Mouse (Mus musculus) limb, embryonic 12.5 days (tissue): ENCODE measurements around the gene Spop. TPM values are rescaled to one million over a fixed set of nuclear protein-coding genes. Genes with fewer than 3 reads are reported as not detected.
"Not testable (repeated sequence)": the region's sequence is repeated elsewhere in the genome, so short reads cannot be mapped to it uniquely, and the experiment has no call there.

Source experiments
- ATAC-seq: fragments of 200-750 bp; cut with Nextera tagmentation; 2 replicates; pipeline ENCODE4 v1.8.0; 2017; ENCODE audit warnings: low read depth, moderate TSS enrichment; ENCODE audit not compliant: insufficient number of reproducible peaks, insufficient read depth, low FRiP score, low TSS enrichment
- H3K27ac ChIP-seq: fragments of 300-500 bp; sonication (generic); 2 replicates; pipeline ENCODE4 v1.5.1; 2016; ENCODE audit warnings: mild to moderate bottlenecking, moderate library complexity
- H3K27me3 ChIP-seq: fragments of 300-500 bp; sonication (generic); 2 replicates; pipeline ENCODE4 v1.6.1; 2016; ENCODE audit warnings: mild to moderate bottlenecking, moderate library complexity
- H3K36me3 ChIP-seq: fragments of 300-500 bp; sonication (generic); 2 replicates; pipeline ENCODE4 v1.6.1; 2016; ENCODE audit warnings: mild to moderate bottlenecking, moderate library complexity
- H3K4me1 ChIP-seq: fragments of 300-500 bp; sonication (generic); replicated peaks from 2 replicates; pipeline ENCODE4 v1.6.1; 2016
- H3K4me2 ChIP-seq: fragments of 300-500 bp; sonication (generic); 2 replicates; pipeline ENCODE4 v1.6.1; 2016; ENCODE audit warnings: mild to moderate bottlenecking, moderate library complexity
- H3K4me3 ChIP-seq: fragments of 300-500 bp; sonication (generic); replicated peaks from 2 replicates; pipeline ENCODE4 v1.5.1; 2016; ENCODE audit warnings: mild to moderate bottlenecking
- H3K9ac ChIP-seq: fragments of 300-500 bp; sonication (generic); replicated peaks from 2 replicates; pipeline ENCODE4 v1.6.1; 2016; ENCODE audit warnings: mild to moderate bottlenecking, moderate library complexity
- H3K9me3 ChIP-seq: fragments of 300-500 bp; sonication (generic); 2 replicates; pipeline ENCODE4 v1.6.1; 2016; ENCODE audit warnings: mild to moderate bottlenecking, moderate library complexity
- WGBS: fragments of 180-500 bp; shearing (Covaris S2); methylation state at CpG from one replicate; pipeline ENCODE4 v1.1.7; 2016; 5-methylcytosine and 5-hydroxymethylcytosine counted together
- polyA plus RNA-seq: library from polyadenylated mRNA; unstranded; fragments of >200 nt; fragmentation: Nextera tagmentation; extraction: Ambion mirVana; gene quantifications from 2 replicates; pipeline ENCODE4 v1.2.1, GENCODE M21; 2016

Gene Spop
- polyA plus RNA-seq, 1 experiment from 2014 or later, result 157 TPM

DNA sequence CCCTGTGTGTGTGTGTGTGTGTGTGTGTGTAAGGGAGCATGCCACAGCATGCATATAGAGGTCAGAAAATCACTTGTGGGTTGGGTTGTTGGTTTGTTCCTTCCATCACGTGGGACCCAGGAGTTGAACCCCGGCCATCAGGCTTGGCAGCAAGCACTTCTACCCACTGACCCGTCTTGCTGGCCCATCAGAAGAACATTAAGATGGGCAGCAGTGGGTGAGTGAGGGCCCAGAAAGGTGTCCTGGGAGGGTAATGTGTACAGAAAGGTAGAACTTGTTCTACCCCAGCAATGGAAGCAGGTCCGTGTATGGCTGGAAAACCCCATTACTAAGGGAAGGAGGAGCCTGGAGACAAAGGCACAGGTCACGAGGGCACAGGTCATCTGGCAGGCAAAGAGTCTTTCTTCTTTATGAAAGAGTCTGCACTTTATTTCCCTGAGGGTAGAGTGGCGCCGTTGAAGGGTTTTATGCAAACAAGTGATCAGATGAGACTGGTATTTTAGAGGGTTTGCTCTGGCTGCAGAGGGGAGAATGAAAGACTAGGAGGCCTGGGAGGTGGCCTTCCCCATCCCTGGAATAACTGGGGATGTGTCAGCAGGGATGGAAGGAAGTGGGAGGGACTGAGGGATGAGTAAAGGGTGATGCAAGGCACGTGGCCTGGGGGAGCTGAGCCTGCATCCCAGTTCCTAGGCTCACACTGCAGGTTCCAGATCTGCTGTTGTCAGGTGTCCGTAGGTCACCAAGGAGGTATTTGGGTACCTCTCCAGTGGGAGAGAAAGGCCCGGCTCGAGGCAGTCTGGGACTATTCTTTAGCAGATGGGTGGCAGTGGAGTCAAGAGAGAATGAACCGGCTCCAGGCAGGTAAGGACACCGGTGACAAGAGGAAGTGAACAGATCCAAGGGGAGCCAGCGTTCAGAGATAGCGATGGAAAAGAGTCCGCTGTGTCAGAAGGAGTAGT, 10.2 kb upstream of the Spop start:
- no peak for ATAC-seq
- Histone ChIP-seq H3K4me2 (no peak overlapping the region), H3K9me3 (no peaks in the 10 kb centered on the region), H3K4me1 (0 out of 2 replicates have a peak, but pooled peaks cover 3% of the 10 kb centered on the region), H3K27ac (no peak overlapping the region), H3K27me3 (no peaks in the 10 kb centered on the region), H3K36me3 (no peaks in the 10 kb centered on the region), H3K4me3 (no peak overlapping the region), H3K9ac (no peak overlapping the region)
- 73% methylated on average over 16 of the region's 16 CpGs for WGBS

DNA sequence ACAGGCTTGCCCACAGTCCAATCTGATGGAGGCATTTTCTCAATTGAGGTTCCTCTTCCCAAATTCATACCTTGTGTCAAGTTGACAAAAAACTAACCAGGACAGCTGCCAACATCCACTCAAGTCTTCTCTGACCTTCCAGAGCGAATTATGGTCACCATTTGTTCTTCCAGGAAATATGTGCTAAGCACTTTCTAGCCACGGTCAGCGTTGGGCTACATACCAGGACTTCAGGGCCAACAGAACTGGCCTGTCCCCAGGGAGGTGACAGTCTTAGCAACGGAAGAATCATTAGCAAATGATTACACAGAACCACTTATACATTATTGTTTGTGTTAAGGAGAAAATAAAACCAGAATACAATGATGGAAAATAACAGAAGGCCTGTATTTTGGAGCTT, 8.1 kb upstream of the Spop start:
- Histone ChIP-seq H3K9me3 (no peaks in the 10 kb centered on the region), H3K4me1 (0 out of 2 replicates have a peak, but pooled peaks cover 3% of the 10 kb centered on the region), H3K36me3 (no peaks in the 10 kb centered on the region), H3K9ac (no peak overlapping the region), H3K27ac (no peak overlapping the region), H3K27me3 (no peaks in the 10 kb centered on the region), H3K4me3 (no peak overlapping the region), H3K4me2 (no peak overlapping the region)
- no peak for ATAC-seq
- 81% methylated on average over 4 of the region's 4 CpGs for WGBS

DNA sequence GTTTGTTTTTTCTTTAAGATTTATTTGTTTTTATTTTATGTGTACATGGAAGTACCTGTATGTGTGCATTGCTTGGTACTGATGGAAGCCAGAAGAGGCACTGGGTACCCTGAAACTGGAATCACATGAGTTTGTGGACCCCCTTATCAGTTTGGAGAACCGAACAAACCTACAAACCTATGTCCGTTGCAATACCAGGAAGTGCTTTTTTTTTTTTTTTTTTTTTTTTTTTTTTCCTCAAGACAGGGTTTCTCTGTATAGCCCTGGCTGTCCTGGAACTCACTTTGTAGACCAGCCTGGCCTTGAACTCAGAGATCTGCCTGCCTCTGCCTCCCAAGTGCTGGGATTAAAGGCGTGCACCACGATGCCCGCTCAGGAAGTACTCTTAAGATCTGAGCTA, 7.5 kb upstream of the Spop start:
- not testable (repeated sequence) for H3K9me3 ChIP-seq, H3K36me3 ChIP-seq, H3K9ac ChIP-seq, H3K27me3 ChIP-seq, H3K4me1 ChIP-seq, H3K4me3 ChIP-seq, ATAC-seq, H3K4me2 ChIP-seq, H3K27ac ChIP-seq
- 92% methylated on average over 5 of the region's 5 CpGs for WGBS

DNA sequence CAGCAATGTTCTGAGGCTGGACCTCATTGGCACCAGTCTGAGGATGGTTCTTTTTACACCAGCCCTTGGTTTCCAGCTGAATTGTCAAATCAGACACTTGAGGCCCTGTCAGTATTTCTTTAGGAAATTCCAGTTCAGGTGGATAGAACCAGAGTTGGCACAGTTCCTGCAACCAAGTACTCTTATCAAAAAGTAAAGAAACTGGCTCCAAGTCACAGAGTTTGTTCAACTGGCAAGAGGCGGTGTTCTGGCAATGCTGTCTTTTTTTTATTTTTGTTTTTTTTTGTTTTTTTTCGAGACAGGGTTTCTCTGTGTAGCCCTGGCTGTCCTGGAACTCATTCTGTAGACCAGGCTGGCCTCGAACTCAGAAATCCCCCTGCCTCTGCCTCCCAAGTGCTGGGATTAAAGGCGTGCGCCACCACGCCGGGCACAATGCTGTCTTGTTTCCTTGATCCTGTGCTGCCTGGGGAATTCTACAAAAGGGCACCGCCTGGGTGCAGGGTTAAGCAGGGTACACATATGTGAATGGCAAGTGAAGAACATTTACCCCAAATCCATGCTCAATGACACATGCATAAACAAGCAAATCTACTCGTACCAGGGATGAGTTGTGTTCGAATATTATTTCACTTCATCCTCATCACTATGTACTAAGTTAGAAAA, 4.3 kb upstream of the Spop start:
- Histone ChIP-seq H3K27me3 (no peaks in the 10 kb centered on the region), H3K9me3 (no peaks in the 10 kb centered on the region), H3K4me3 (no peak overlapping the region), H3K36me3 (no peaks in the 10 kb centered on the region), H3K27ac (no peak overlapping the region), H3K4me1 (peaks cover 7% of the 10 kb centered on the region; the same call in 1 of the 2 replicates), H3K4me2 (no peak overlapping the region), H3K9ac (no peak overlapping the region)
- ATAC-seq, result no peak
- 90% methylated on average over 10 of the region's 10 CpGs for WGBS

DNA sequence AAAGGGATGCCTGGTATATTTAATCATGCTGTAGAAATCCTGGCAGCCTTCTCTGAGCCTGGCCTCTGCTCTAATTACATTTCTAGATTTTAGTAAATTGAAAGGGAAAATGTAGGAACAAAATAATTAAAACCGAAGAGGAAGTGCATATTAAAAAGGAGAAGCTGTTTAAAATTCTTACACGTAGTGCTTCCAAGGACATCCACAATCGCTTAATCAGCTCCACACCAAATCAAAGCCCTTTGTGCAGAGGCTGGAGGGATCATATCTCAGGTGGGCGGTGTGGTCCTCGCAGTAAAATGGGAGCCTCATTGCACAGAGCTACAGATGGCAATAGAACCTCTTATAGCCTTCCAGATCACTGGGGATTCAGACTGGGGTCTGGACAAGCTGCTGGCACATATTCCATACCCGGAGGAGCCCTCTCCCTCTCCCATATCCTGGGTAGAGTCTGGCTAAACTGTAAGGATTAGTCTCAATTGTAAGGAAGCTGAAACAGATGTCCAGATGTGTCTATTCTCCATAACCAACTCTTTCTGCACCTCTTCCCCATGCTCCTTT, 2.3 kb upstream of the Spop start:
- Histone ChIP-seq H3K9me3 (no peaks in the 10 kb centered on the region), H3K4me1 (peaks cover 18% of the 10 kb centered on the region), H3K4me2 (no peak overlapping the region), H3K9ac (no peak overlapping the region), H3K27me3 (no peaks in the 10 kb centered on the region), H3K4me3 (no peak overlapping the region), H3K36me3 (no peaks in the 10 kb centered on the region), H3K27ac (no peak overlapping the region)
- 56% methylated on average over 6 of the region's 6 CpGs for WGBS
- ATAC-seq, result no peak

DNA sequence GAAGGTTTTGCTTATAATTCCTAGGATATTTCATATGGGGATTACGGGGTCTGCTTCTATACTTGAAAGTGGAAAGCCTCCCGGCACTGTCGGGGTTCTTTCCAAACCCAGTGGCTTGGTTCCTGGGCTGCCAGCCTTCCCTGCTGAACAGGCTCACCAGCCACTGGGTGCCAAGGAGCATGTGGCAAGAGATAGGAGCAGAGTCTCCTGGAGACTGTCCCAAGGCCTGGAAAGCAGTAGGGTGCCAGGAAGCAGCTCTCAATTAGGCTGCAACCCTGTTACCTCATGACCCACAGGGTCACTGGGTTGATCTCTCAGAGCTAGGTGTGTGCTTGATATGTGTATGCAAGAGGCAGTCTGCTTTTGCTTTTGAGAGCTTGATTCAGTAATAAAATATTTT, 1.3 kb upstream of the Spop start:
- Histone ChIP-seq H3K9ac (no peak overlapping the region), H3K27me3 (no peaks in the 10 kb centered on the region), H3K27ac (no peak overlapping the region), H3K4me2 (no peak overlapping the region), H3K36me3 (no peaks in the 10 kb centered on the region), H3K9me3 (no peaks in the 10 kb centered on the region), H3K4me3 (no peak overlapping the region), H3K4me1 (peaks cover 18% of the 10 kb centered on the region)
- 90% methylated on average over 3 of the region's 3 CpGs for WGBS
- no peak for ATAC-seq

DNA sequence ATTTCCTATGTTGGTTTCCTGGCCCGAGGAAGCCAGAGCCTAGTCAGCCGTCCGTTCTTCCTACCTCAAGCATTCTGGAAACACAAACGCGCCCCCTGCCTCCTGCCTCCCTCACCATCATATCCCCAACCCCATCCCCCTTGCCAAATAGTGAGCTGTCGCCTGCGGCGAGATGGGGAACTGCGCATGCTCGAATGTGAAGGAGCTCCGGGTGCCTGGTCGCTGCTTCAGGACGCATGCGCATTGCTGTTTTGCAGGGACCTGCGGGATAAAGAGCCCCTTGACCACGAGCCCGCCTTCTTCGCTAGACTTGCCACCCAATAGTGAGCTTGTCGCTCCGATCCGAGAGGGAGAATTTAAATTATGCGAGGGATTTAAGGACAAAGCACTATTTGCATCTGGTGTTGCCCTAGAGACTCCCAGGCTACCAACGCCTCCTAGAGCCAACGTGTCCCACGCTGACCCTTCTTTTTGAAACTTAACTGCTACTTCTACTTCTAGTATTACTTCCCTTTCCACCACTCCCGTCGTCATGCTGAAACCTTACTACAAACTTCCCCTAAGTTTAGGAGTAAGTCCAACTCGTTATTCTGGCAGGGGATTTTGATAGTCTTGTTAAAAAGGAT, 769 bp downstream of the Spop start:
- H3K4me3 ChIP-seq, result peak overlapping the region; percentile 59
- H3K36me3 ChIP-seq, result peaks cover 13% of the 10 kb centered on the region
- peak overlapping the region; percentile 94 for H3K27ac ChIP-seq
- ATAC-seq, result peak; percentile 86
- H3K9me3 ChIP-seq, result no peaks in the 10 kb centered on the region
- no peaks in the 10 kb centered on the region for H3K27me3 ChIP-seq
- peak overlapping the region; percentile 67 for H3K4me2 ChIP-seq
- peak overlapping the region; percentile 75 for H3K9ac ChIP-seq
- WGBS, result under 1% methylated on average over 28 of the region's 28 CpGs
- H3K4me1 ChIP-seq, result peaks cover 18% of the 10 kb centered on the region

DNA sequence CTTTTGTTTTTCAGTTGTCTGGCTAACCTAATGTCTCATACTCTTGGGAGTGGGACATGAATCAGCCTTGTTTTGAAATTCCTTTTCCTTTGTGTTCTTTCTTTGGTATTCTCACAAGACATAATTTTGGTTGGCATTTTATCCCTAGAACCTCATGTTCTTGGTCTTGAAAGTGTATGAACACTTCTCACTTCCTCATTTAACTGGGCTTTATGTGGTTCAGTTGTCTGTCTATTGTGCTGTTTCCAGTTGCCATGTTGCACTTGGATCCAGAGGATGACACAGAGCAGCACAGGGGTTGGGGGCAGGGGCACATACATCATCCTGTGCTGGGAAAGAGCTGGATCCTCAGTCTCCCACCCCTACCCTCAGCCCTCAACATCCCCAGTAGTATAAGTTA, 2.1 kb downstream of the Spop start:
- no peak overlapping the region for H3K27ac ChIP-seq
- peak overlapping the region; percentile 59 for H3K4me3 ChIP-seq
- peaks cover 17% of the 10 kb centered on the region for H3K36me3 ChIP-seq
- peak overlapping the region; percentile 67 for H3K4me2 ChIP-seq
- no peaks in the 10 kb centered on the region for H3K9me3 ChIP-seq
- no peaks in the 10 kb centered on the region for H3K27me3 ChIP-seq
- ATAC-seq, result no peak
- H3K9ac ChIP-seq, result 0 out of 2 replicates have a peak overlapping the region, but pooled peaks have one; percentile 27
- H3K4me1 ChIP-seq, result peaks cover 18% of the 10 kb centered on the region

DNA sequence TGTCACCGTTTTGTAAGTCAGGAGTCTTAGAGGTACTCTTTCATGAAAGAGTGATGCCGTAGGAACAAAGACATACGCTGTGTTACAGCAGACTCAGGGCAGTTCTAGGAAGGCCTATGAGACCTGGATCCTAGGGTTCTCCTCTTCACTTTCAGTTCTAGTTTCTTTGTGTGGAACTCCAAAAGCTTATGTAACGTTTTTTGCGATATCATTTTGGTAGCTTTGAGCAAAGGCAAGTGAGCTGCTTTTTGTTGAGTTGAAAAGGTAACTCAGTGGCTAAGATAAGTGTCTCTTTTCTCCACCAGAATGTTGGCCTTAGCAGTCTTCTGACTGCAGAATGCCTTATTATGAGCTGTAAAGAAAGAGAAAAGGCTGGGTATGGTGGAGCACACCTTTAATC, 3.5 kb downstream of the Spop start:
- Histone ChIP-seq H3K9ac (no peak overlapping the region), H3K36me3 (peaks cover 22% of the 10 kb centered on the region), H3K9me3 (no peaks in the 10 kb centered on the region), H3K27ac (no peak overlapping the region), H3K4me2 (no peak overlapping the region), H3K4me3 (no peak overlapping the region), H3K27me3 (no peaks in the 10 kb centered on the region), H3K4me1 (peaks cover 11% of the 10 kb centered on the region)
- no peak for ATAC-seq
- WGBS, result 86% methylated on average over 5 of the region's 5 CpGs

DNA sequence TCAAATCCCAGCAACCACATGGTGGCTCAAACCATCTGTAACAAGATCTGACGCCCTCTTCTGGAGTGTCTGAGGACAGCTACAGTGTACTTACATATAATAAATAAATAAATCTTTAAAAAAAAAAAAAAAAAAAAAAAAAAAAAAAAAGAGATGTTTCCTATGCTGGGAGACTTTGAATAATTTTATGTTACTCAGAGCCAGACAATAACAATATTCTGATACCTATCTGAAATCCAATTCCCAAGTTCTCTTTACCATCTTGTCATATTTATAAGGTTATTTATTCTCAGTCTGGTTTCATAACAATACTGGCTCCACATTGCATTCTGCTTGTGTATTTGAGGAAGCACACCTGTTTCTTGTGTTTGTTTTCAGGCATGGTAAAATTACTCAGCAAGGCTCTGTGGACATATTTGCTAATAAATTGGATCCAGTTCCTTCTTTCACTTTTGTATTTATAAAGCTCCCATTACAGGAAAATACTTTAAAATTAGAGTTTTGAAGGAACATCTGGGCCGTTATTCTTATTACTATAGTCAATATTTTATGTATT, 7.1 kb downstream of the Spop start:
- Histone ChIP-seq H3K4me2 (no peak overlapping the region), H3K36me3 (peaks cover 23% of the 10 kb centered on the region), H3K27ac (no peak overlapping the region), H3K4me3 (no peak overlapping the region), H3K27me3 (no peaks in the 10 kb centered on the region), H3K4me1 (peaks cover 4% of the 10 kb centered on the region), H3K9ac (no peak overlapping the region), H3K9me3 (no peaks in the 10 kb centered on the region)
- 90% methylated on average over 2 of the region's 2 CpGs for WGBS
- ATAC-seq, result no peak

DNA sequence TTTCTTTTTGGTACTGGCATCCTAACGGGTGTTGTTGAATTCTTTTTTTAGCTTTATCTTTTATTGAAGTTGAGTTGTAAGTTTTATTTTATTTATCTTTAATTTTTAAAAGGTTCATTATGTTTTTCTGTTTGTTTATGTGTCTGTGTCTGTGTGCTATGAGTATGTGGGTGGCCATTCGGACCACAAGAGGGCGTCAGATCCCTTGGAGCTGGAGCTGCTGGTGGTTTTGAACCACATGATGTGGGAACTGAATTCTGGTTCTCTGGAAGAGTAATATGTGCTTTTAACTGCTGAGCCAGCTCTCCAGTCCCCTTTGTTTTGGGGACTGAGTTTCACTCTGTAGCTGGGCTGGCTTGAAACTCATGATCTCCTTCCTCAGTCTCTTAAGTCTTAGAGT, 9.6 kb downstream of the Spop start:
- no peaks in the 10 kb centered on the region for H3K27me3 ChIP-seq
- H3K36me3 ChIP-seq, result peaks cover 20% of the 10 kb centered on the region
- no peaks in the 10 kb centered on the region for H3K4me1 ChIP-seq
- H3K4me2 ChIP-seq, result no peak overlapping the region
- no peak overlapping the region for H3K27ac ChIP-seq
- H3K4me3 ChIP-seq, result no peak overlapping the region
- no peak overlapping the region for H3K9ac ChIP-seq
- WGBS, result 90% methylated on average over 3 of the region's 3 CpGs
- ATAC-seq, result no peak
- H3K9me3 ChIP-seq, result no peaks in the 10 kb centered on the region
